Mouse (Mus musculus): ENCODE data around the gene Plekha1. TPM values are rescaled to one million over a fixed set of nuclear protein-coding genes. Genes with fewer than 3 reads are reported as not detected.
A peak's percentile ranks its signal among the peaks of the same experiment; 100 is the strongest.

Gene Plekha1
- polyA plus RNA-seq, 1 experiment from 2014 or later, result 40.4 TPM

- H3K9me3 ChIP-seq, result no peaks in the 10 kb centered on the region
- no peak for ATAC-seq (ENCODE audit: insufficient number of reproducible peaks, insufficient read depth, low FRiP score, low TSS enrichment, low read depth)
- peaks cover 52% of the 10 kb centered on the region for H3K27me3 ChIP-seq
These were observed 67.4 kb downstream of the Plekha1 start for GRCm38 (mm10) chr7:130932921-130933320.

GRCm38 (mm10) chr7:130934654-130935053, 69.1 kb downstream of the Plekha1 start:
- no peaks in the 10 kb centered on the region for H3K9me3 ChIP-seq
- ATAC-seq (ENCODE audit: insufficient number of reproducible peaks, insufficient read depth, low FRiP score, low TSS enrichment, low read depth), result no peak
- 83% methylated on average over 4 of the region's 4 CpGs for WGBS
- no peak overlapping the region for H3K4me3 ChIP-seq
- no peak overlapping the region for H3K4me2 ChIP-seq
- peaks cover 20% of the 10 kb centered on the region for H3K4me1 ChIP-seq
- H3K27ac ChIP-seq, result no peak overlapping the region
- peaks cover 68% of the 10 kb centered on the region for H3K27me3 ChIP-seq
- H3K9ac ChIP-seq, result no peak overlapping the region
- no peaks in the 10 kb centered on the region for H3K36me3 ChIP-seq

More at GRCm38 (mm10) chr7:130932921-130933320, 67.4 kb downstream of the Plekha1 start:
- Histone ChIP-seq H3K4me2 (no peak overlapping the region), H3K36me3 (no peaks in the 10 kb centered on the region), H3K4me1 (peaks cover 20% of the 10 kb centered on the region), H3K9ac (no peak overlapping the region), H3K27ac (no peak overlapping the region), H3K4me3 (no peak overlapping the region)
- WGBS, result 75% methylated on average over 9 of the region's 9 CpGs

- Histone ChIP-seq H3K9me3 (no peaks in the 10 kb centered on the region), H3K4me3 (peak overlapping the region; percentile 56), H3K27ac (no peak overlapping the region), H3K4me1 (peaks cover 20% of the 10 kb centered on the region), H3K36me3 (no peaks in the 10 kb centered on the region), H3K9ac (peak overlapping the region; percentile 71), H3K27me3 (peaks cover 73% of the 10 kb centered on the region), H3K4me2 (peak overlapping the region; percentile 92)
- no peak for ATAC-seq (ENCODE audit: insufficient number of reproducible peaks, insufficient read depth, low FRiP score, low TSS enrichment, low read depth)
- WGBS, result 9% methylated on average over 16 of the region's 16 CpGs
These were observed 69.9 kb downstream of the Plekha1 start for GRCm38 (mm10) chr7:130935421-130935792.

GRCm38 (mm10) chr7:130935793-130936471, 70.4 kb downstream of the Plekha1 start, which contains the start of gene Htra1:
Gene Htra1 (plus strand): TSS chr7:130936111.
- Histone ChIP-seq H3K27ac (no peak within 1 kb of the TSS), H3K4me2 (peak within 1 kb of the TSS; percentile 92), H3K4me1 (peaks cover 20% of the 10 kb centered on the region), H3K27me3 (peaks cover 73% of the 10 kb centered on the region), H3K9ac (peak within 1 kb of the TSS; percentile 71), H3K9me3 (no peaks in the 10 kb centered on the region), H3K4me3 (peak within 1 kb of the TSS; percentile 56), H3K36me3 (no peaks in the 10 kb centered on the region)
- under 1% methylated on average over 70 of the region's 70 CpGs for WGBS
- ATAC-seq (ENCODE audit: insufficient number of reproducible peaks, insufficient read depth, low FRiP score, low TSS enrichment, low read depth), result peak; percentile 81

GRCm38 (mm10) chr7:130936472-130936951, 71.0 kb downstream of the Plekha1 start:
- Histone ChIP-seq H3K27me3 (peaks cover 73% of the 10 kb centered on the region), H3K36me3 (no peaks in the 10 kb centered on the region), H3K4me2 (peak overlapping the region; percentile 92), H3K9ac (peak overlapping the region; percentile 71), H3K9me3 (no peaks in the 10 kb centered on the region), H3K4me1 (peaks cover 20% of the 10 kb centered on the region), H3K4me3 (peak overlapping the region; percentile 56), H3K27ac (no peak overlapping the region)
- WGBS, result under 1% methylated on average over 49 of the region's 49 CpGs
- peak; percentile 16; the same call in 1 of the 2 replicates for ATAC-seq (ENCODE audit: insufficient number of reproducible peaks, insufficient read depth, low FRiP score, low TSS enrichment, low read depth)

- peaks cover 73% of the 10 kb centered on the region for H3K27me3 ChIP-seq
- H3K4me2 ChIP-seq, result peak overlapping the region; percentile 92
- WGBS, result 30% methylated on average over 12 of the region's 12 CpGs
- ATAC-seq (ENCODE audit: insufficient number of reproducible peaks, insufficient read depth, low FRiP score, low TSS enrichment, low read depth), result no peak
- no peak overlapping the region for H3K27ac ChIP-seq
- no peak overlapping the region for H3K9ac ChIP-seq
- no peaks in the 10 kb centered on the region for H3K36me3 ChIP-seq
- peak overlapping the region; percentile 56 for H3K4me3 ChIP-seq
- H3K9me3 ChIP-seq, result no peaks in the 10 kb centered on the region
- peaks cover 20% of the 10 kb centered on the region for H3K4me1 ChIP-seq
These were observed 71.8 kb downstream of the Plekha1 start for GRCm38 (mm10) chr7:130937266-130937841.

- Histone ChIP-seq H3K36me3 (no peaks in the 10 kb centered on the region), H3K4me2 (no peak overlapping the region), H3K4me3 (no peak overlapping the region), H3K27me3 (peaks cover 70% of the 10 kb centered on the region), H3K9me3 (no peaks in the 10 kb centered on the region), H3K27ac (no peak overlapping the region), H3K4me1 (peaks cover 20% of the 10 kb centered on the region), H3K9ac (no peak overlapping the region)
- ATAC-seq (ENCODE audit: insufficient number of reproducible peaks, insufficient read depth, low FRiP score, low TSS enrichment, low read depth), result no peak
- 66% methylated on average over 4 of the region's 4 CpGs for WGBS
These were observed 72.4 kb downstream of the Plekha1 start for GRCm38 (mm10) chr7:130938005-130938404.

- no peak overlapping the region for H3K4me3 ChIP-seq
- no peaks in the 10 kb centered on the region for H3K36me3 ChIP-seq
- H3K9me3 ChIP-seq, result no peaks in the 10 kb centered on the region
- ATAC-seq (ENCODE audit: insufficient number of reproducible peaks, insufficient read depth, low FRiP score, low TSS enrichment, low read depth), result no peak
- H3K4me1 ChIP-seq, result peaks cover 20% of the 10 kb centered on the region
- H3K27ac ChIP-seq, result no peak overlapping the region
- WGBS, result 87% methylated on average over 8 of the region's 8 CpGs
- H3K27me3 ChIP-seq, result peaks cover 61% of the 10 kb centered on the region
- no peak overlapping the region for H3K9ac ChIP-seq
- H3K4me2 ChIP-seq, result no peak overlapping the region
These were observed 73.3 kb downstream of the Plekha1 start for GRCm38 (mm10) chr7:130938896-130939295.

GRCm38 (mm10) chr7:130940733-130941132, 75.2 kb downstream of the Plekha1 start:
- Histone ChIP-seq H3K4me1 (peaks cover 13% of the 10 kb centered on the region), H3K27me3 (peaks cover 43% of the 10 kb centered on the region), H3K9me3 (no peaks in the 10 kb centered on the region), H3K4me2 (no peak overlapping the region), H3K4me3 (no peak overlapping the region), H3K27ac (no peak overlapping the region), H3K36me3 (no peaks in the 10 kb centered on the region), H3K9ac (no peak overlapping the region)
- no peak for ATAC-seq (ENCODE audit: insufficient number of reproducible peaks, insufficient read depth, low FRiP score, low TSS enrichment, low read depth)
- WGBS, result 85% methylated on average over 8 of the region's 8 CpGs

GRCm38 (mm10) chr7:130943280-130943895, 77.8 kb downstream of the Plekha1 start:
- Histone ChIP-seq H3K9ac (no peak overlapping the region), H3K9me3 (no peaks in the 10 kb centered on the region), H3K27ac (no peak overlapping the region), H3K36me3 (no peaks in the 10 kb centered on the region), H3K4me2 (no peak overlapping the region), H3K4me1 (no peaks in the 10 kb centered on the region), H3K27me3 (peaks cover 16% of the 10 kb centered on the region), H3K4me3 (no peak overlapping the region)
- no peak for ATAC-seq (ENCODE audit: insufficient number of reproducible peaks, insufficient read depth, low FRiP score, low TSS enrichment, low read depth)
- WGBS, result 84% methylated on average over 9 of the region's 9 CpGs

- no peak for ATAC-seq (ENCODE audit: insufficient number of reproducible peaks, insufficient read depth, low FRiP score, low TSS enrichment, low read depth)
- H3K36me3 ChIP-seq, result no peaks in the 10 kb centered on the region
- WGBS, result 90% methylated on average over 11 of the region's 11 CpGs
- no peak overlapping the region for H3K4me3 ChIP-seq
- H3K4me1 ChIP-seq, result peaks cover 10% of the 10 kb centered on the region
- H3K27ac ChIP-seq, result no peak overlapping the region
- H3K27me3 ChIP-seq, result peaks cover 3% of the 10 kb centered on the region; the same call in 1 of the 2 replicates
- H3K9me3 ChIP-seq, result no peaks in the 10 kb centered on the region
- no peak overlapping the region for H3K4me2 ChIP-seq
- no peak overlapping the region for H3K9ac ChIP-seq
These were observed 79.4 kb downstream of the Plekha1 start for GRCm38 (mm10) chr7:130944766-130945475.

Measured in embryonic facial prominence, embryonic 13.5 days (tissue).